Mouse (Mus musculus): ENCODE data around the gene Kcnk4. TPM values are rescaled to one million over a fixed set of nuclear protein-coding genes. Genes with fewer than 3 reads are reported as not detected.

Gene Kcnk4
- polyA plus RNA-seq, 1 experiment: 0.12 TPM

DNA sequence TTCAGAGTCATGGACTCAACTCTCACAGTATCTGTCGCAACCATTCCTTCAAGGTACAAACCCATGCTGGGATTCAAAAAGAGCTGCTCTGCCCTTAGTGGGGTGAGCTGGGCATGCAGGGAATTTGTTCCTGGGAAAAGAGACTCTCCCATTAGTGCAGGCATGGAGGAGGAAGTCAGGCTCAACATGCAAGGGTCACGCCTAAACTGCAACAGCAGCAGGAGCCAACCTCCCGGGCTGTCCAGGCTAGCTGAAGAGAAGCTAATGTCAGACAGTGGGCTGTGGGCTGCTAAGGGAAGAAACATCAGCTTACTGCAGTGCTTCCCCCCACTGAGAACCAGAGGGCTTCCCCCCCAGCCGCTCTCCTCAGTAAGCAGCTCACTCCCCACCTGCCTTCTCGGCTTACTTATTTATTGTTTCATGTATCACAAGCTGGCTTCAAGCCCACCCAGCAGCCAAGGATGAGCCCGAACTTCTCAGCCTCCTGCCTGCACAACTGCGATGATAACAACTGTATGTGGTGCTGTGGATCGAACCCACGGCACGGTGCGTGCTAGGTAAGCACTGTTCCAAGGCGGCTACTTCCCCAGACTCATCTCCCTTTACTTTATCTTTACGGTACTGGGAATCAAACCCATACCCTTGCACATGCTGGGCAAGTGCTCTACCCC is 38.1 kb upstream of the Kcnk4 start:
- Histone ChIP-seq H3K36me3 (ENCODE audit: control insufficient read depth, insufficient read depth) (peaks cover 2% of the 10 kb centered on the region), H3K4me2 (ENCODE audit: low read depth) (no peak overlapping the region), H3K27me3 (ENCODE audit: control insufficient read depth, insufficient read depth, insufficient read length) (no peaks in the 10 kb centered on the region), H3K79me2 (ENCODE audit: control insufficient read depth, insufficient read depth) (peaks cover 35% of the 10 kb centered on the region), H3K4me3 (no peak overlapping the region), H3ac (ENCODE audit: control insufficient read depth, insufficient read length) (no peak overlapping the region)
- no peak for TF ChIP-seq POLR2AphosphoS2 (IDR thresholded peaks at IDR 0.05; ENCODE audit: insufficient read length, low read depth)
- TF ChIP-seq SRF (IDR thresholded peaks at IDR 0.05; ENCODE audit: control insufficient read depth, insufficient read length, low read depth): no peak
- no peak for TF ChIP-seq REST (IDR thresholded peaks at IDR 0.05; ENCODE audit: insufficient read depth, insufficient read length)
- no peak for TF ChIP-seq POLR2A (IDR thresholded peaks at IDR 0.05; ENCODE audit: insufficient read length, low read depth)
- no peak for TF ChIP-seq MYOG (IDR thresholded peaks at IDR 0.05; ENCODE audit: control insufficient read depth in 1 of 3, insufficient read depth in 1 of 3, insufficient read length in 2 of 3, low read depth in 2 of 3)
- TF ChIP-seq TCF3 (IDR thresholded peaks at IDR 0.05; ENCODE audit: insufficient read length, low read depth): no peak
- no peak for TF ChIP-seq MYOD1 (IDR thresholded peaks at IDR 0.05; ENCODE audit: control insufficient read depth in 1 of 3, insufficient read length in 2 of 3, low read depth in 2 of 3)
- TF ChIP-seq USF1 (IDR thresholded peaks at IDR 0.05; ENCODE audit: low read depth): no peak
- TF ChIP-seq E2F4 (IDR thresholded peaks at IDR 0.05; ENCODE audit: insufficient read depth): no peak
- no peak for TF ChIP-seq CEBPB (IDR thresholded peaks at IDR 0.05; ENCODE audit: insufficient read depth, poor library complexity, severe bottlenecking)
- no peak for TF ChIP-seq MAX (IDR thresholded peaks at IDR 0.05; ENCODE audit: low read depth)
- TF ChIP-seq TCF12 (IDR thresholded peaks at IDR 0.05; ENCODE audit: insufficient read depth, poor library complexity, severe bottlenecking): no peak

DNA sequence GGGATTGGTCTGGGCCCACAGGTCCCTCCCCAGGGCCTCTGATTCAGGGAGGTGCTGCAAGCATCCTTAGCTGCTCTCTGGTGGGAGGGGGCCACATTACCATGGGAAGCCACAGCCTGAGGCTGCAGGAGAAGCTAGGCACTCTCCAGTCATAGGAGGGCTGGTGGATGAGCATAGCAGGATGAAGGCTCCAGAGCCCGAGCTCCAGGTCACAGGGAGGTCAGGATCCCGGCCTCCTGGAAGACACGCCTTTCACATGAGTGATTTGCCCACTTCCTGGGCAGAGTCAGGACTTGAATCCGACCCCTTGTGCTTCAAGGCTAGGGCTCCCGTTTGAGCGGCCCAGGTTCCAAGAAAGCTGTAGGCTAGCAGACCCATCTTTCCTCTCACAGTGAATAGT is 37.3 kb upstream of the Kcnk4 start:
- Histone ChIP-seq H3K36me3 (ENCODE audit: control insufficient read depth, insufficient read depth) (no peaks in the 10 kb centered on the region), H3K4me2 (ENCODE audit: low read depth) (peak overlapping the region; percentile 25), H3ac (ENCODE audit: control insufficient read depth, insufficient read length) (no peak overlapping the region), H3K4me3 (no peak overlapping the region), H3K27me3 (ENCODE audit: control insufficient read depth, insufficient read depth, insufficient read length) (no peaks in the 10 kb centered on the region), H3K79me2 (ENCODE audit: control insufficient read depth, insufficient read depth) (peaks cover 27% of the 10 kb centered on the region)
- TF ChIP-seq POLR2A (IDR thresholded peaks at IDR 0.05; ENCODE audit: insufficient read length, low read depth) (no peak), POLR2AphosphoS2 (IDR thresholded peaks at IDR 0.05; ENCODE audit: insufficient read length, low read depth) (no peak), REST (IDR thresholded peaks at IDR 0.05; ENCODE audit: insufficient read depth, insufficient read length) (no peak), E2F4 (IDR thresholded peaks at IDR 0.05; ENCODE audit: insufficient read depth) (no peak), MAX (IDR thresholded peaks at IDR 0.05; ENCODE audit: low read depth) (no peak), USF1 (IDR thresholded peaks at IDR 0.05; ENCODE audit: low read depth) (no peak), MYOD1 (IDR thresholded peaks at IDR 0.05; ENCODE audit: control insufficient read depth in 1 of 3, insufficient read length in 2 of 3, low read depth in 2 of 3) (no peak), TCF3 (IDR thresholded peaks at IDR 0.05; ENCODE audit: insufficient read length, low read depth) (no peak), CEBPB (IDR thresholded peaks at IDR 0.05; ENCODE audit: insufficient read depth, poor library complexity, severe bottlenecking) (no peak), TCF12 (IDR thresholded peaks at IDR 0.05; ENCODE audit: insufficient read depth, poor library complexity, severe bottlenecking) (no peak), SRF (IDR thresholded peaks at IDR 0.05; ENCODE audit: control insufficient read depth, insufficient read length, low read depth) (no peak), MYOG (IDR thresholded peaks at IDR 0.05; ENCODE audit: control insufficient read depth in 1 of 3, insufficient read depth in 1 of 3, insufficient read length in 2 of 3, low read depth in 2 of 3) (no peak)

DNA sequence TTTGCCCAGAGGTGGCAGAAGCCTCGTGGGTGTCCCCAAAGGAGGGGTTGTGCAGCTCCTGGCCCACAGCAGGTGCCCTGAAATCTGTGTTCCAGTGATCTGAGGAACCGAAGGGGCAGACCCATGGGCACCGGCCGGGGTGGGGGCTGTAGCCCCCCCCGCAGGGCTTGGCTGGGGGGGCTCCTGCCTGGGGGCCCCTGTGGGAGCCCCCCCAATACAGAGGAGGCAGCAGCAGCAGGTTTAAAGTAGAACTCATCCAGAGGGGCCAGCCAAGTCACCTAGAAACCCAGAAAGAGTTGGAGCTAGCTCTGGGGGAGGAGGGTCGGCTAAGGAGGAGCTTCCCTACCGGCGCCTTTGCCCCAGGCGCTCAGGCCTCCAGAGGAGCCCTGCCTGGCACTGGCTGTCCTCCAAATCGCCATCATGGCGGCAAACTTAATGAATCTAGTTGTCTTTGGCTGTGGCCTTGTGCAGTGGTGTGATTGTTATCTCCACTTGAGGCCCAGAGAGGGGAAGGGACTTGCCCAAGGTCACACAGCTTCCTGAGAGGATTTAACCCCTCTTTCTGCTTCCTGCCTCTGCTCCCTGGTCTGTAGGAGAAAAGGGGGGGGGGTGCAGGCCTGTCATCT is 36.3 kb upstream of the Kcnk4 start:
- no peak overlapping the region for H3ac ChIP-seq (ENCODE audit: control insufficient read depth, insufficient read length)
- H3K4me2 ChIP-seq (ENCODE audit: low read depth): peak overlapping the region; percentile 12
- no peak overlapping the region for H3K4me3 ChIP-seq
- TF ChIP-seq MAX (IDR thresholded peaks at IDR 0.05; ENCODE audit: low read depth): no peak
- TF ChIP-seq MYOD1 (IDR thresholded peaks at IDR 0.05; ENCODE audit: control insufficient read depth in 1 of 3, insufficient read length in 2 of 3, low read depth in 2 of 3): no peak
- TF ChIP-seq POLR2A (IDR thresholded peaks at IDR 0.05; ENCODE audit: insufficient read length, low read depth): no peak
- TF ChIP-seq POLR2AphosphoS2 (IDR thresholded peaks at IDR 0.05; ENCODE audit: insufficient read length, low read depth): no peak
- no peak for TF ChIP-seq SRF (IDR thresholded peaks at IDR 0.05; ENCODE audit: control insufficient read depth, insufficient read length, low read depth)
- no peak for TF ChIP-seq E2F4 (IDR thresholded peaks at IDR 0.05; ENCODE audit: insufficient read depth)
- TF ChIP-seq REST (IDR thresholded peaks at IDR 0.05; ENCODE audit: insufficient read depth, insufficient read length): no peak
- TF ChIP-seq TCF12 (IDR thresholded peaks at IDR 0.05; ENCODE audit: insufficient read depth, poor library complexity, severe bottlenecking): no peak
- TF ChIP-seq CEBPB (IDR thresholded peaks at IDR 0.05; ENCODE audit: insufficient read depth, poor library complexity, severe bottlenecking): no peak
- no peak for TF ChIP-seq TCF3 (IDR thresholded peaks at IDR 0.05; ENCODE audit: insufficient read length, low read depth)
- TF ChIP-seq MYOG (IDR thresholded peaks at IDR 0.05; ENCODE audit: control insufficient read depth in 1 of 3, insufficient read depth in 1 of 3, insufficient read length in 2 of 3, low read depth in 2 of 3): no peak
- no peak for TF ChIP-seq USF1 (IDR thresholded peaks at IDR 0.05; ENCODE audit: low read depth)
- no peaks in the 10 kb centered on the region for H3K27me3 ChIP-seq (ENCODE audit: control insufficient read depth, insufficient read depth, insufficient read length)
- H3K36me3 ChIP-seq (ENCODE audit: control insufficient read depth, insufficient read depth): no peaks in the 10 kb centered on the region
- H3K79me2 ChIP-seq (ENCODE audit: control insufficient read depth, insufficient read depth): peaks cover 18% of the 10 kb centered on the region

DNA sequence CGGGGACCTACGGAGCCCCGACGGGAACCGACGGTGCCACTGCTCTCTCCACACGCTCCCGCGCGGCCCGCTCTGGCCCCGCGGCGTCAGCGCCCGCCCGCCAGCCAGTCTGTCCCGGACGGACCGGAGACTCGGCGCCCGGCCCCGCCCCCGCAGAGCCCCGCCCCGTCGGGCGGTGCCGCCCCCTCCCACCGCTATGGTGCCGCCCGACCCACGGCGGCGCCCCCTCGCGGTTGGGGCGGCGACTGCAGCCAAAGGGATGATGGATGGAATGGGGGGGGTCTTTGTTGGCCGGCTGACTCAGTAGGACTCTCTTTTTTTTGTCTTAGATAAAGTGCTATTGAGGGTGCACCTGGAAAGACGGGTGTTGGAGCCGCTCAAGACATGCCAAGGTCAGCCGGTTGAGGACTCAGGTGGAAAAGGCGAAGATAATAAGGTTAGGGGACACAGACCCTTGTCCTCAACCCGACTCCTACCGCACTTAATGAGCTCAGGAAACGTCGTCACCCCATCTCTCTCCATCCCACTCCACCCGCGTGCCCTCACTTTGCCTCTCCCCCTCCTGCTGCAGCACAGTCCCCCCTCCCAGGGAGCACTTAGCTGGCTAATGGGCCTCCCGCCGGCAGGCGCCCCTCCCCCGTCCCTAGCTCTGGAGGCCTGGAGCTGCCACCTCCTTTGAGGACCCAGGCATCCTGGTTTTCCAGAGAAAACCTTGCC is 35.5 kb upstream of the Kcnk4 start:
- TF ChIP-seq TCF12 (IDR thresholded peaks at IDR 0.05; ENCODE audit: insufficient read depth, poor library complexity, severe bottlenecking) (no peak), MAX (IDR thresholded peaks at IDR 0.05; ENCODE audit: low read depth) (no peak), REST (IDR thresholded peaks at IDR 0.05; ENCODE audit: insufficient read depth, insufficient read length) (no peak), TCF3 (IDR thresholded peaks at IDR 0.05; ENCODE audit: insufficient read length, low read depth) (no peak), MYOG (IDR thresholded peaks at IDR 0.05; ENCODE audit: control insufficient read depth in 1 of 3, insufficient read depth in 1 of 3, insufficient read length in 2 of 3, low read depth in 2 of 3) (no peak), POLR2A (IDR thresholded peaks at IDR 0.05; ENCODE audit: insufficient read length, low read depth) (peak; percentile 93), CEBPB (IDR thresholded peaks at IDR 0.05; ENCODE audit: insufficient read depth, poor library complexity, severe bottlenecking) (no peak), SRF (IDR thresholded peaks at IDR 0.05; ENCODE audit: control insufficient read depth, insufficient read length, low read depth) (no peak), E2F4 (IDR thresholded peaks at IDR 0.05; ENCODE audit: insufficient read depth) (no peak), USF1 (IDR thresholded peaks at IDR 0.05; ENCODE audit: low read depth) (no peak), POLR2AphosphoS2 (IDR thresholded peaks at IDR 0.05; ENCODE audit: insufficient read length, low read depth) (peak; percentile 83), MYOD1 (IDR thresholded peaks at IDR 0.05; ENCODE audit: control insufficient read depth in 1 of 3, insufficient read length in 2 of 3, low read depth in 2 of 3) (no peak)
- Histone ChIP-seq H3K79me2 (ENCODE audit: control insufficient read depth, insufficient read depth) (peaks cover 16% of the 10 kb centered on the region), H3K4me2 (ENCODE audit: low read depth) (peak overlapping the region; percentile 90), H3K36me3 (ENCODE audit: control insufficient read depth, insufficient read depth) (no peaks in the 10 kb centered on the region), H3ac (ENCODE audit: control insufficient read depth, insufficient read length) (peak overlapping the region; percentile 60), H3K4me3 (peak overlapping the region; percentile 61), H3K27me3 (ENCODE audit: control insufficient read depth, insufficient read depth, insufficient read length) (no peaks in the 10 kb centered on the region)

All from myocyte (in vitro differentiated cells).